8 mouse cellular contexts compared by ENCODE assay signal in the genomic region with DNA sequence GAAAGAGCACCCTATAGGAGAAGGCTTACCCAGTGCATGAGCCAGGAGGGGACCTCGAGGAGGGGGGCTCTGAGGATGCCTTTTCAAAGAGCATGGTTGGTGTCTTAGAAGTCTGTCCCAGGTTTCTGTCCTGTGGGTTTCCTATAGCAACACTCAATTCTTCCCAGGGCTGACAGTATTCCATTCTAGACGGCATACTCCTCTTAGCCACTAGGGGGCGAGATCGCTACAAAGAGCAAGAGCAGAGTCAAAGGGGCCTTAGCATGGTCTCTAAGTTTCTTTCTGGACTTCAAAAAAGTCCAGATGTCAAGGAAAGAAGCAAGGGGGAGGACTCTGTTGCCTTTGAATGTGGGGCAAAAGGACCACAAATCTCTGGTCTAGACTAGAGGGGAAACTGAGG. TPM values are rescaled to one million over a fixed set of nuclear protein-coding genes. Genes with fewer than 3 reads are reported as not detected.
DNase-seq lines count a peak whose midpoint lies in the region; ATAC-seq and TF ChIP-seq lines count a peak whose summit lies in the region.
"Had no signal": no experiment of that assay in that cellular context is flagged by ENCODE, and none has a peak within 500 bp of the region (broad histone marks: within the 10 kb centered on the region; RNA-seq: fewer than 3 reads in every experiment).

No protein-coding gene starts in this region.

- 0 out of 2 replicates have a peak, but pooled peaks cover 2% of the 10 kb centered on the region for H3K4me1 ChIP-seq in liver, embryonic 11.5 days (replicated peaks; ENCODE audit: control insufficient read depth, insufficient read depth, low read length)
- no peaks in the 10 kb centered on the region for H3K4me1 ChIP-seq in hindbrain, postnatal 0 days (ENCODE audit: insufficient read depth, low read length)

- CTCF ChIA-PET in Patski (lab: Charles Lee): interaction anchor here (0.7 to 5.4 kb wide), 15 partner anchors 9 to 137 kb away, joined by 3 to 76 read pairs (median 5); no protein-coding TSS in a partner anchor

- ATAC-seq in liver, embryonic 11.5 days (replicated peaks; ENCODE audit: low FRiP score): no peak
- ATAC-seq in Patski: no peak
- ATAC-seq in hindbrain, postnatal 0 days: peak; percentile 55

- no peaks in the 10 kb centered on the region for H3K27me3 ChIP-seq in liver, embryonic 11.5 days (replicated peaks; ENCODE audit: control insufficient read depth, insufficient read depth, low read length)
- no peaks in the 10 kb centered on the region for H3K27me3 ChIP-seq in Patski
- no peaks in the 10 kb centered on the region for H3K27me3 ChIP-seq in hindbrain, postnatal 0 days (ENCODE audit: insufficient read depth, low read length)
- H3K27me3 ChIP-seq: lung, embryonic 15.5 days had no signal

- POLR2A ChIA-PET in Patski (lab: Charles Lee): interaction anchor here (0.6 to 2.5 kb wide), 3 partner anchors 8 to 109 kb away, joined by 3 to 8 read pairs (median 4); no protein-coding TSS in a partner anchor

- H3K9me3 ChIP-seq in liver, embryonic 11.5 days (ENCODE audit: control insufficient read depth, low read length): no peaks in the 10 kb centered on the region
- H3K9me3 ChIP-seq in hindbrain, postnatal 0 days (ENCODE audit: low read length): no peaks in the 10 kb centered on the region
- H3K9me3 ChIP-seq: lung, embryonic 15.5 days had no signal

- WGBS in liver, embryonic 11.5 days: 9% methylated on average over 4 of the region's 4 CpGs
- 14% methylated on average over 4 of the region's 4 CpGs for WGBS in hindbrain, postnatal 0 days

- TF ChIP-seq CTCF in Patski (IDR thresholded peaks at IDR 0.05): peak; percentile 76
- TF ChIP-seq CTCF in hindbrain, postnatal 0 days (IDR thresholded peaks at IDR 0.05; ENCODE audit: low read depth): peak; percentile 81

- in situ Hi-C loops in Patski (cut with MboI; ENCODE audit: low pct_unique_long_range_greater_than_20kb): loop anchor here (5.0 kb wide), 2 partner anchors 108 to 133 kb away; no protein-coding TSS in a partner anchor

- no peak overlapping the region for H3K4me2 ChIP-seq in liver, embryonic 11.5 days
- no peak overlapping the region for H3K4me2 ChIP-seq in hindbrain, postnatal 0 days (ENCODE audit: low read depth, low read length)
- H3K4me2 ChIP-seq: lung, embryonic 15.5 days had no signal

- no peak overlapping the region for H3K4me3 ChIP-seq in liver, embryonic 11.5 days (ENCODE audit: low read depth, low read length)
- H3K4me3 ChIP-seq in hindbrain, postnatal 0 days (ENCODE audit: low read length): no peak overlapping the region
- H3K4me3 ChIP-seq: lung, embryonic 15.5 days had no signal

- no peaks in the 10 kb centered on the region for H3K36me3 ChIP-seq in liver, embryonic 11.5 days (ENCODE audit: control insufficient read depth, insufficient read depth, low read length)
- no peaks in the 10 kb centered on the region for H3K36me3 ChIP-seq in hindbrain, postnatal 0 days (ENCODE audit: insufficient read depth, low read length)
- H3K36me3 ChIP-seq: lung, embryonic 15.5 days had no signal

- no peak overlapping the region for H3K27ac ChIP-seq in liver, embryonic 11.5 days (ENCODE audit: low read depth, low read length)
- no peak overlapping the region for H3K27ac ChIP-seq in hindbrain, postnatal 0 days
- H3K27ac ChIP-seq: lung, embryonic 15.5 days had no signal

- DNase-seq in liver: peak; percentile 40
- DNase-seq in liver, embryonic 11.5 days (ENCODE audit: low spot score): no peak
- no peak for DNase-seq in Patski (ENCODE audit: low read depth, low spot score)
- peak; percentile 80 to 85 for DNase-seq in cerebellum, postnatal 10 days
- peak; percentile 77 for DNase-seq in hindbrain, postnatal 0 days (ENCODE audit: low spot score)
- DNase-seq in lung, postnatal 36 days: peak; percentile 89
- no peak for DNase-seq in urinary bladder, adult 2 months (ENCODE audit: low spot score)

- no peak overlapping the region for H3K9ac ChIP-seq in liver, embryonic 11.5 days (ENCODE audit: low read depth, low read length)
- no peak overlapping the region for H3K9ac ChIP-seq in hindbrain, postnatal 0 days (replicated peaks; ENCODE audit: low read length)
- H3K9ac ChIP-seq: lung, embryonic 15.5 days had no signal

RNA-seq across cellular contexts. Expression of a gene that starts 20.6 kb away (rescaled TPM):
- polyA plus RNA-seq in liver, embryonic 11.5 days (2014; fragmentation: Nextera tagmentation; extraction: Ambion mirVana): 9.7 and 9.8 TPM in 2 replicates
- 97.1 TPM for polyA plus RNA-seq in Patski (2021)
- total RNA-seq in hindbrain, postnatal 0 days (2014; rRNA removed): 146 and 159 TPM in 2 replicates
- 59.4 and 66.9 TPM in 2 replicates for polyA plus RNA-seq in hindbrain, postnatal 0 days (2015; fragmentation: Nextera tagmentation; extraction: Ambion mirVana)
- 29.6 and 38.2 TPM in 2 replicates for polyA plus RNA-seq in urinary bladder, adult 2 months (2012; rRNA removed)

RNA-seq across cellular contexts. Expression of a gene that starts 41.6 kb away (rescaled TPM):
- polyA plus RNA-seq in liver, embryonic 11.5 days (2014; fragmentation: Nextera tagmentation; extraction: Ambion mirVana): 23.8 and 28.1 TPM in 2 replicates
- 34.8 TPM for polyA plus RNA-seq in Patski (2021)
- 51.1 and 55.6 TPM in 2 replicates for total RNA-seq in hindbrain, postnatal 0 days (2014; rRNA removed)
- polyA plus RNA-seq in hindbrain, postnatal 0 days (2015; fragmentation: Nextera tagmentation; extraction: Ambion mirVana): 27.6 and 29.6 TPM in 2 replicates
- polyA plus RNA-seq in urinary bladder, adult 2 months (2012; rRNA removed): 46.4 and 52.3 TPM in 2 replicates

Comparison
In these comparisons a context has a peak if more than half of its experiments do, and no peak if none do; other contexts are left out.
1. DNase-seq: peak in liver (single experiment), cerebellum, postnatal 10 days (2 of 2), hindbrain, postnatal 0 days (single experiment) and lung, postnatal 36 days (single experiment); none in liver, embryonic 11.5 days (single experiment), Patski (single experiment) and urinary bladder, adult 2 months (single experiment).